Mouse (Mus musculus) erythroblast, embryonic 14.5 days (primary cell): Measurements from ENCODE around the gene Keap1.

ENCODE experiments used
- GATA1 ChIP-seq: IDR thresholded peaks from 2 replicates; pipeline ENCODE4 v1.6.1; 2012; ENCODE audit warnings: low read length, inconsistent platforms, mixed read lengths
- TAL1 ChIP-seq: IDR thresholded peaks from 3 replicates; pipeline ENCODE4 v1.6.1; 2012; ENCODE audit warnings: low read length, inconsistent platforms, mixed read lengths

DNA sequence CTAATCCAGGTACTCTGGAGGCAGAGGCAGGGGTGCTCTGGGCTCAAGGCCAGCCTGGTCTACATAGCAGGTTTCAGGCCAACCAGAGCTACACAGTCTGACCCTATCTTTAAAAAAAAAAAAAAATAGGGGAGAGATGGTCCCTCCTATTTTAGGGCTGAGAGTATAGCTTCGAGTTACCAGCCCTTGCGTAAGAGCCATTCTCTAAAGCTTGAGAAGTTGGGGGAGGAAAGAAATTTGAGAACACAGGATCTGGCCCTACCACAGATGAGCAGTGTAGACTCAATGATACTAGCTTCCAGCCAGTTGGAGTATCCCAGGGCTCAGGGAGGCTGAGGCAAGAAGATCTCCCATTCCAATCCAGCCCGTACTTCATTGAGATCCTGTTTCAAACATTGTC is 45.4 kb downstream of the Keap1 start:
- no peak for TF ChIP-seq TAL1
- TF ChIP-seq GATA1, result no peak
